Mouse (Mus musculus) thymus, postnatal 36 days (tissue): ENCODE results near the gene Nans.

Experiments used
- DNase-seq, 2 experiments: peaks; one replicate each; pipeline ENCODE4 v3.0.0; 2022; ENCODE audit warnings: mixed read lengths in 2 of 2

The Nans gene

DNA sequence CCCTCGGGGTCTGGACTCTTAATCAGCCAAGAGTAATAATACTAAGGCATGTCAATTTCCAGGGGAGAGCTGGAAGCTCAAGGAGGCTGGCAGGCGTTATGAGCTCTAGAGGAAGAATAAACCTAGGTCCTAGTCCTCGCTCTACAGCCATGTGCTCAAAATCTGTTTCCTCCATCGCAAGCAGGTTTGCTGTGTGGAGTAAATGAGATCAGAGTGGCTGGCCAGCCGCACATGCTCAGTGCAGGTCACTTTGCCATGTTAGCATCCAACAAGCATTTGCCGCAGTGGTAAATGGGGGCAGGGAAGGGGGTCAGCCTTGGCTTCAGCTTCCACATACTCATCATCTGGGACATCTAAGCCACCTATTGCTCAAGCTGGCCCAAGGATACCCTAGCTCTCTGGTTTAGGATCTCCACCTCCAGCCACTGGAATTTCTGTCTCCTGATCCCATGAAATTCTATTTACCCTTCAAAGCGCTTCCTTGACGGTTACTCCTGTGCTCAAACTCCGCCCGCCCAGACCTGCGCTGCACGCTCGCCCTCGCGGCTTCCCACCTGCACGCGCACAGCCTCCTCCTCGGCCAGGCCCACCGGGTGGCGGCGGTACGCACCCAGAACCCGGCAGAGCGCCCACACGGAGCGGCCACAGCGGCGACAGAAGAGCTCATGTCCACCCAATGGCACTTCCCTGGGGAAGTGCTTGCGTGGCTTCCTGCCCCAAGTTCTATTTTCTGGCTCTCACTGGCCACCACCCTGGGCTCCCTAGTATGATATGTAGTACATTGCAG is 45.1 kb downstream of the Nans start:
- DNase-seq, result peak in 1 of 2 experiments; percentile 48

DNA sequence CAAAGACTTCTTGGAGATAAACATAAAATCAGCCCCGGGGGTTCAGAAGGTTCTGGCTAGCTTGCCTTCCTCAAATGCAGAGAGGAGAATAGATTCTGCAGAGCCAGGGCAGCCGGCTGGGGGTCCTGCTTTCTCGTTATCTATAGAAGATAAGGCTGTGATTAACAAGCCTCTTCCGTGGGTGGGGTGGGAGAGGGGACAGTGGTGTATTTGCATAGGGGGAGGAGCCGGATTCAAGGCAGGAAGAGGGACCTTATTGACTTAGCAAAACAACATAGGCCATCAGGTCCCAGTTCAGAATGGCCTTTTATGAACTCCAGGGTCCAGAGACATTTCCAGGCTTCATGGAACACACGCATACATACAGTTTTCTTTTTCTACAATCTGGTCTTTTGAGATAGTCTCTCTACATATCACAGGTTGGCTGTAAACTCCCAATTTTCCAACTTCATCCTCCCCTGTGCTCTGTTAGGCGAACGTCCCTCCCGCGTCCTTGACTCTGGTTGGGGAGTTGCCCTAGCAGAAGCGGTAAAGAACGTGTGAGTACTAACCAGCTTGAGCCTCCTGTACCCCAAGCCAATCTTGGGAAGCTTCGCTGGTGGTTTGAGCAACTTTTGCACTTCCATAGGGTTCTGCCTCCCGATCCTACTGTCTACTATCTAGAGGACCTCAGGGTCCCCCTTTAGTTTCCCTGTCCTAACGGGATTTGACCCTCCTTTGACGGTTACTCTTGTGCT is 46.2 kb downstream of the Nans start:
- DNase-seq, result peak; percentile 40 to 44

DNA sequence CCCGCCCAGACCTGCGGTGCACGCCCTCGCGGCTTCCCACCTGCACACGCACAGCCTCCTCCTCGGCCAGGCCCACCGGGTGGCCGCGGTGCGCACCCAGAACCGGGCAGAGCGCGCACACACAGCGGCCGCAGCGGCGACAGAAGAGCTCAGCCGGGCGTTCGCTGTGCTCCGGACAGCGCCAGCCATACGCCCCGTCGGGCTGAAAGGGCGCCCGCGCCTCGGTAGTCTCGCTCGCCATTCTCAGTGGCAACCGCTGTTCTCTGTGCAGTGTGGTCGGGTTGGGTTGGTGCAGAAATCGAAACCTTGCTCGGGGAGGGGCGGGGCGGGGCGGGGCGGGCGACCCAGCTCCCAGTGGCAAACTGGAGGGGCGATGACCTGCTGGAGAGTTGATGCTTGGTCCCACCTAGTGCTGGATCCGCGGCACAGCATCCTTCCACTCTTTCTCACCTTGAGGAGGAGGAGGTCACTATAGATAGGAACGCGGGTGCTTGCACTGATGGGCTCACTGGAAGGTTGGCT is 46.9 kb downstream of the Nans start, which contains the start of gene Trim14:
Gene Trim14 (minus strand): TSS at position 302 of the 522 bp plus-strand sequence.
- peak; percentile 66 to 78 for DNase-seq

DNA sequence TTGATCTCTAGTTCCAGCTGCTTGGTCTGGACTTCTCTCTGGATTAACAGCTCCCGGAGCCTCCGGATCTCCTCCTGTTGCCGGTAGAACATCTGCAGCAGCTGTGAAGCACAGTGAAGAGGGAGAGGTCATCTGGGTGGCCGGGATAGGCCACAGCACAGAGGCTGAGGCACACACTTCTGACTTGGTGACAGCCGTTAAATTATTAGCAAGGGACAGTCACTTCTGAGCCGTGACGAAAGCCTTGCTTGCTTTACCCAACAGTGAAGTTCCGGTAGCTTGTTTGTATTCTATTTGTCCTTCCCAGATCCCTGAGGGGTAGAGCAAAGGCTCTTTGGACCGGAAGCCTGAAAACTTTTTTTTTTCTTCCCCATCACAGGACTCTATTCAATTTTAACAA is 50.1 kb downstream of the Nans start:
- DNase-seq, result no peak

DNA sequence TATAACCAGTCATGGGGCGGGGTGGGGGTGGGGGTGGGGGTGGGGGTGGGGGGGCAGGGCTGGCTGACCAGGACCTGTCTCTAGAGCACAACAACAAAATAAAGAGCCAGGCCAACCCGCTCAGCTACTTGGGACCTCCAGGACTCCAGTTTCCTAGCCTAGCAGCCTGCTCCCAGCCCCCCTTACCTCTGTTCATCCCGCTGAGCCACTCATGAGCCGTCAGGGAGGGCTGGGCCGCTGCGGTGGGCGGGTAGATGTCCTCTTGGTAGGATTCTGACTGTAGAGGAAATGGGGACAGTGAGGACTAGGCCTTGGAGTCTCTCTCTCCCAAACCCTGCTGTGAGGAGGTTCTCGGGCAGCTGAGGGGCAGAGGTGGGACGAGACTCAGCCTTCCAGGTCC is 52.7 kb downstream of the Nans start:
- DNase-seq, result no peak

DNA sequence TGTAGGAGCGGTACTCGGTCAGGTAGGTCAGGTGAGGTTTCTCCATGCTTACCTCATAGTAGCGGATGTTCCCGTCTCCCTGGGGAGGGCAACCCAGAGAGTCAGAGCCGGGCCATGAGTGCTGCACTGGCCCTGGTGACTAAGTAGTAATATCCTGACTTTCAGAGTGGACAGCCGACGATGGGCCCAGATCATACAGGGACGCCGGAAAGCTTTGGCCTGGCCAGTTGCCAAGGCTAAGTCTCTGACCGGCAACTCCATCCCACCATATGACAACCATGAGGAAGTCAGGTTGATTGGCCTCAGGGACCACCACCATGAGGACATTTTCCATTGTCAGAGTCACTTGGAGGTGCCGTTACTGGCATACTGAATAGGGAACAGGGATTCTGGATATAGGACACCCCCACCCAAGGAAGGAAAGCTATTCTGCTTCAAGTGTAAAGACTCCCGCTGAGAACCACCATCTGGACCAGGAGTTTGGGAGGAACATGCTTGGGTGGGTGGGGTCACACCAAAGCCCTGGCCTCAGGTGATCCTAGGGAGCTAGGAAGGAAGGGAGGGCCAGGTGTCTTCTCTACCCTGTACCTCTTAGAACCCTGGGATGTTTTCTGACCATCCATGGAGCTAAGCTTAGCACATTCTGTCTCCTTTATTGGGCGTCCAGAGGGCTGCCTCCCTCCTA is 54.5 kb downstream of the Nans start:
- DNase-seq, result no peak

DNA sequence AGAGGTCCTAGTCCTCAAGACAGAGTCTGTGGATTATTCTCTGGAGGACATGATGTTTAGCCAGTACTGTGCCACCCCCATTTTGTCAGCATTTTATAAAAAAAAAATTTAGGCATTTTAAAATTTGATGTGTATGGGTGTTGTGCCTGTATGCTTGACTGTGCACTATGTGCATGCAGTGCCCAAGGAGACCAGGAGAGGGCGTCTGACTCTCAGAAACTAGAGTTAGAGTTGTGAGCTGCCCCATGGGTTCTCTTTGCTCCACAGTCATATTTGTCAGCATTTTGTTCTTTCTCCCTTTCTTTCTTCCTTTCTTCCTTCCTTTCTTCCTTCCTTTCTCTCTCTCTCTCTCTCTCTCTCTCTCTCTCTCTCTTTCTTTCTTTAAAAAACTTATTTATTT is 55.3 kb downstream of the Nans start:
- DNase-seq, result peak; percentile 33 to 43

DNA sequence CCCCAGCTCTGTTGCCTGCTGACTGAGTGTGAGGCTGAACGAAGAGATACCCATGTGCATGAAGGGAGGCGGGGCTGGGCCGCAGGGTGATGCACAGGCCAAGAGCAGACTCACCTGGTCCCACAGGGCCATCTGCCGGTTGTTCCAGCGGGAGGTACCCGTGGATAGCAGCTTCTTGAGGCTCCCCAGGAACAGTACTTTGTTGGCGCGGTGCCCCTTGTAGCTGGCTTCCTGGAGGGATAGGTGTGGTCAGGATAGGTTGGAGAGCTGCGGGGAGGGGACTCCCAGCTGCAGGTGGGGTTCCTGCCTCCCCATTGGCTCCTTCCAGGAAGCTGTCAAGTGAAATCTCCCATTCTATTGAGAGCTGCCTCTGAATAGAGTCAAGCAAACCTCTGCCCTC is 56.5 kb downstream of the Nans start:
- DNase-seq, result no peak

DNA sequence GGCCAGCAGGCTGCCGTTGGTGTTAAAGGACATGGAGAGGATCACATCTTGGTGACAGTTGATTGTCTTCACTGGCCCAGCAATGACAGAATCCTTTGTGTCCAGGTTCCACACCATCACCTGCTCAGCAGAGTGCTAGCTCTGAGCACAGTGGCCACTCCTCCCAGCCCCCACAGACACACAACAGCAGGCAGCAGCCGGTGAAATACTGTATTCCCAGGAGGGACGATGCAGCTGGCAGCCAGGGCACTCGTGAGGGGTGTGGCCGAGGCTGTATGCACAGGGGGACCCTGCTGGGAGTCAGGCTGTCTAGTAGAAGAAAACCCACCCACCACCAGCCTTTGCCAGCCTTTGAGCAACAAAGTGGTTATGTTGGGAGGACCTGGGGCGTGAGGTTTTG is 57.7 kb downstream of the Nans start:
- no peak for DNase-seq

DNA sequence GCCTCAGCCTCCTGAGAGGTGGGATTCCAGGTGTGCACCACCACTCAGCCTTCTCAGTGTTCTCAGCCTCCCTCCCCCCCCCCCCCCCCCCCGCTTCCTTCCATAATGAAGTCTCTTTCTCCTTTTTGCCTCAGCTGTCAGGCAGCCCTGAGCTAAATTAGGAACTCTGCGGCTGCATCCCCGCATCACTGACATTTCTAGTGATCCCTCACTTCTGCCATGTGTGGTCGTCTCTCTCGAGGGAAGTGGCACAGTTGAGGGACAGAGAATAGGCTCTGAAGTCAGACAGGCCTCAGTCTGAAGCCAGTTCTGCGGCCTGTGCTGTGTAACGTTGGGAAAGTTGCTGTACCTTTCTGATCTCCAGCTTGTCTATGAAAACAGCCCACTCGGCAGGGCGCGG is 60.9 kb downstream of the Nans start:
- DNase-seq, result no peak

DNA sequence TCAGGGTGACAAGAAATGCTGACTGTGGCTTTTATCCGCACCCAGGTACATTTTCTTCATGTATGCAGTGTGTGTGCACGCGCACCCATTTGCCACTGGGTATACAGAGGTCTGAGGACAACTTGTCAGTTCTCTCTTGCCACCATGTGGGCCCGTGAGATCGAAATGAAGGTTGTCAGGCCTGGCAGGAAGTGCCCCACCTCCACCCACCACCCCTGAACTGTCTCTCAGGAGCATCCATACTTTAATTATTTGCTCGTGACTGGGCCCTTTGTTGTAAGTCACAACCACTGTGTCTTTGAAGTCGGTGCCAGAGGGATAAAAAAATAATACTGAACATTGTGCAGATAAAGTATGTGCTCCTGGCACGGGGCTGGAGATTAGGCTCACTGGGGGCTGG is 61.4 kb downstream of the Nans start:
- no peak for DNase-seq
